Mouse (Mus musculus): ENCODE measurements around the gene 3110082I17Rik.

- TF ChIP-seq CTCF (IDR thresholded peaks at IDR 0.05; ENCODE audit: low read depth, low read length) (no peak), POLR2A (IDR thresholded peaks at IDR 0.05; ENCODE audit: extremely low read depth, insufficient read depth, low read length) (no peak)
Measured at GRCm38 (mm10) chr5:139345364-139345714, 115.0 kb downstream of the 3110082I17Rik start.
